Mouse (Mus musculus): ENCODE results near the gene Sars2. TPM values are rescaled to one million over a fixed set of nuclear protein-coding genes. Genes with fewer than 3 reads are reported as not detected.

The Sars2 gene
- polyA plus RNA-seq, 1 experiment from 2014 or later = 30.8 TPM

DNA sequence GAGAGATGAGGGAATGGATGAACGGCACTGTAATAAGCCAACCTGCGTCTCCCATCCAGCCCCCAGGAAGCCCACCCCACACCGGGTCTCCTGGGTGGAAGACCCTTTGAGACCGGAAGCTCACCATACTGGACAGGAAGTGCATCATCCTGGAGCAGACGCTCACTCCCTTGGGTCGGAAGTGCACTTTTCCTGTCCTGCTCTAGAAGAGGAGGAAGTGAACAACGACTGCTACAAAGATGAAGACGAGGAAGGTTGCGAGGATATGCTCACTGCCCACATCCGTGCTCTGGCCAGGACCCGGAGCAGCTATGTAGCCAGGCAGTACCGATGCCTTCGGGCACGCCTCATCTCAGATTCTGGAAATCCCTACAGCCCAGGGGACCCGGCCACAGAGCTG, 54.0 kb downstream of the Sars2 start:
- Histone ChIP-seq H3K27me3 (no peaks in the 10 kb centered on the region), H3K4me2 (no peak overlapping the region), H3K9ac (no peak overlapping the region), H3K4me1 (peaks cover 8% of the 10 kb centered on the region), H3K36me3 (no peaks in the 10 kb centered on the region), H3K27ac (no peak overlapping the region), H3K9me3 (no peaks in the 10 kb centered on the region), H3K4me3 (no peak overlapping the region)
- 74% methylated on average over 15 of the region's 15 CpGs for WGBS
- ATAC-seq (ENCODE audit: insufficient number of reproducible peaks, insufficient read depth, low FRiP score, low TSS enrichment, low read depth) = no peak

DNA sequence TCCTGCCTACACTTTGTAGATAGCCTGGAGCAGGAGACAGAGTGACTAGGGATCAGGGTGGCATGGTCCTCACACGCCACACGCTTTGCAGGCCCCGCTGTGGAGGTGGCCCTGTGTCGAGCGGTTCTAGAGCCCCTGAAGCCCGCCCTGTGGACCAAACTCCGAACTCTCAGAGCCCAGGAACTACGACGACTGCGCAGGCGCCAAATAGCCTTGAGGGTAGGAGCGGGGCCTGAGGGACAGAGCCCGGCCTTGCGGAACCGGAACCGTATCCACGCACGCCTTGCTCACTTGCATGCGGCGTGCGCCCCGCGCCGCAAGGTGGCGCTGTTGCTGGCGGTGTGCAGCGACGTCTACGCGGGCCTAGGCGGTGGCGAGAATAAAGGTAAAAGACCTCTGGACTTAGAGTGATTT, 54.8 kb downstream of the Sars2 start:
- peak overlapping the region; percentile 65 for H3K9ac ChIP-seq

GRCm38 (mm10) chr7:28799994-28800393, 58.2 kb downstream of the Sars2 start:
- no peak overlapping the region for H3K9ac ChIP-seq
- no peaks in the 10 kb centered on the region for H3K36me3 ChIP-seq
- 93% methylated on average over 9 of the region's 9 CpGs for WGBS
- H3K4me3 ChIP-seq = no peak overlapping the region
- ATAC-seq (ENCODE audit: insufficient number of reproducible peaks, insufficient read depth, low FRiP score, low TSS enrichment, low read depth) = no peak
- H3K4me1 ChIP-seq = peaks cover 38% of the 10 kb centered on the region
- no peak overlapping the region for H3K4me2 ChIP-seq
- H3K27ac ChIP-seq = no peak overlapping the region
- H3K9me3 ChIP-seq = no peaks in the 10 kb centered on the region
- no peaks in the 10 kb centered on the region for H3K27me3 ChIP-seq

More for the DNA sequence above, 54.8 kb downstream of the Sars2 start:
- Histone ChIP-seq H3K9me3 (no peaks in the 10 kb centered on the region), H3K4me2 (peak overlapping the region; percentile 52), H3K4me3 (peak overlapping the region; percentile 27), H3K4me1 (peaks cover 11% of the 10 kb centered on the region), H3K27ac (no peak overlapping the region), H3K27me3 (no peaks in the 10 kb centered on the region), H3K36me3 (no peaks in the 10 kb centered on the region)
- WGBS = 16% methylated on average over 32 of the region's 32 CpGs
- ATAC-seq (ENCODE audit: insufficient number of reproducible peaks, insufficient read depth, low FRiP score, low TSS enrichment, low read depth) = no peak

GRCm38 (mm10) chr7:28801451-28801850, 59.7 kb downstream of the Sars2 start:
- WGBS = 69% methylated on average over 3 of the region's 3 CpGs
- peaks cover 37% of the 10 kb centered on the region for H3K4me1 ChIP-seq
- H3K4me3 ChIP-seq = no peak overlapping the region
- no peaks in the 10 kb centered on the region for H3K9me3 ChIP-seq
- no peak for ATAC-seq (ENCODE audit: insufficient number of reproducible peaks, insufficient read depth, low FRiP score, low TSS enrichment, low read depth)
- H3K4me2 ChIP-seq = peak overlapping the region; percentile 10; the same call in 1 of the 2 replicates
- H3K36me3 ChIP-seq = no peaks in the 10 kb centered on the region
- peak overlapping the region; percentile 96 for H3K27ac ChIP-seq
- H3K9ac ChIP-seq = no peak overlapping the region
- no peaks in the 10 kb centered on the region for H3K27me3 ChIP-seq

DNA sequence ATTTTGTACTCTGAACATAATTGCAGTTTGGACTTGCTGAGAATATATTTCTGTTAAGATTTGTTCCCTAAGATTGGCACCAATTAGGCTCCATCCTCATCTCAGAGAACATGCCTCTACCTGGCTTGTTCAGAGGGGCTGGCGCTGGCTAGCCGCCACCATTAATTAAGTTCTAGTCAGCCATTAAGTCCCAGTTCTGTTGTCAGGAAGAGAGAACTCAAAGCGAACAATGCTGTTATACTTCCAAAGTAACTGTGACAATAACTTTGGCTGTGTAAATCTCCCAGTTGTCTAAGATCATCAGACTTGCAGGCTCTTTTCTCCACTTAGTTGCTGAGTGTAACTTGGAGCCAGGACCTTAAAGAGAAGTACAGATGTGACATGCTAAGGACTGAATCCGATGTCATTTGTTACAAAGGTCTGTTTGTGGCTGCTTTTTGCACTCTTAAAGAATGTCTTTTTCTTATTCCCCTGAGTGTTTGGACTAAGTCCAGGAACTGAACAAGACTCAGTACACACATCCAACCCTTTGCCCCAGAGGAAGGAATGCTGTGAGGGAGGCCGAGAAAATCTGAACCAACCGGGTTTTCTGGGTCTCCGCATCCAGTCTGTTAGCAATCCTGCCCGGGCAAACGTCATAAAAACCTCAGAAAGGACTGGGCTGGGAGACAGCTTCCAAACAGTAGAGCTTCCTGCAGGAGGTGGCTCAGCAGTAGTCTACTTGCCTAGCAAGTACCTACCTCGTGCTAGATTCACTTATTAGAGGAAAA, 60.3 kb downstream of the Sars2 start:
- H3K4me2 ChIP-seq = peak overlapping the region; percentile 40
- WGBS = 16% methylated on average over 10 of the region's 10 CpGs
- no peaks in the 10 kb centered on the region for H3K27me3 ChIP-seq
- peaks cover 31% of the 10 kb centered on the region for H3K4me1 ChIP-seq
- no peak overlapping the region for H3K4me3 ChIP-seq
- H3K27ac ChIP-seq = peak overlapping the region; percentile 96
- H3K9ac ChIP-seq = peak overlapping the region; percentile 47; the same call in 1 of the 2 replicates
- H3K36me3 ChIP-seq = no peaks in the 10 kb centered on the region
- H3K9me3 ChIP-seq = no peaks in the 10 kb centered on the region
- peak; percentile 62; the same call in 1 of the 2 replicates for ATAC-seq (ENCODE audit: insufficient number of reproducible peaks, insufficient read depth, low FRiP score, low TSS enrichment, low read depth)

GRCm38 (mm10) chr7:28802846-28803588, 61.2 kb downstream of the Sars2 start:
- WGBS = 8% methylated on average over 10 of the region's 10 CpGs
- H3K4me2 ChIP-seq = peak overlapping the region; percentile 40
- no peak overlapping the region for H3K4me3 ChIP-seq
- ATAC-seq (ENCODE audit: insufficient number of reproducible peaks, insufficient read depth, low FRiP score, low TSS enrichment, low read depth) = peak; percentile 45; the same call in 1 of the 2 replicates
- H3K4me1 ChIP-seq = peaks cover 36% of the 10 kb centered on the region
- peak overlapping the region; percentile 96 for H3K27ac ChIP-seq
- H3K9ac ChIP-seq = peak overlapping the region; percentile 47
- H3K9me3 ChIP-seq = no peaks in the 10 kb centered on the region
- H3K27me3 ChIP-seq = no peaks in the 10 kb centered on the region
- no peaks in the 10 kb centered on the region for H3K36me3 ChIP-seq

Other genes with a start within 250 kb of the Sars2 start
- gene Ifnl2, start 231.5 kb upstream of the Sars2 start, polyA plus RNA-seq (2015; fragmentation: Nextera tagmentation; extraction: Ambion mirVana) = not detected in 2 replicates
- not detected in 2 replicates for gene Ifnl3, start 219.2 kb upstream of the Sars2 start, polyA plus RNA-seq (2015; fragmentation: Nextera tagmentation; extraction: Ambion mirVana)
- gene Sycn, start 201.1 kb upstream of the Sars2 start, polyA plus RNA-seq (2015; fragmentation: Nextera tagmentation; extraction: Ambion mirVana) = not detected in 2 replicates
- 0.18 TPM in 1 of 2 replicates, not detected in the other for gene Nccrp1, start 194.7 kb upstream of the Sars2 start, polyA plus RNA-seq (2015; fragmentation: Nextera tagmentation; extraction: Ambion mirVana)
- 32.8 and 33.3 TPM in 2 replicates for gene Samd4b, start 143.8 kb upstream of the Sars2 start, polyA plus RNA-seq (2015; fragmentation: Nextera tagmentation; extraction: Ambion mirVana)
- 35.8 and 36.0 TPM in 2 replicates for gene Pak4, start 143.8 kb upstream of the Sars2 start, polyA plus RNA-seq (2015; fragmentation: Nextera tagmentation; extraction: Ambion mirVana)
- 0.23 TPM in 1 of 2 replicates, not detected in the other for gene Acp7, start 110.7 kb upstream of the Sars2 start, polyA plus RNA-seq (2015; fragmentation: Nextera tagmentation; extraction: Ambion mirVana)
- gene Fbxo27, start 49.1 kb upstream of the Sars2 start, polyA plus RNA-seq (2015; fragmentation: Nextera tagmentation; extraction: Ambion mirVana) = 7.7 and 8.3 TPM in 2 replicates
- gene Fbxo17, start 25.2 kb upstream of the Sars2 start, polyA plus RNA-seq (2015; fragmentation: Nextera tagmentation; extraction: Ambion mirVana) = 18.1 and 21.6 TPM in 2 replicates
- gene Mrps12, start 172 bp upstream of the Sars2 start, polyA plus RNA-seq (2015; fragmentation: Nextera tagmentation; extraction: Ambion mirVana) = 127 and 132 TPM in 2 replicates
- 0.89 and 2.1 TPM in 2 replicates for gene Ccer2, start 14.2 kb downstream of the Sars2 start, polyA plus RNA-seq (2015; fragmentation: Nextera tagmentation; extraction: Ambion mirVana)
- 73.2 and 76.6 TPM in 2 replicates for gene Sirt2, start 24.7 kb downstream of the Sars2 start, polyA plus RNA-seq (2015; fragmentation: Nextera tagmentation; extraction: Ambion mirVana)
- gene Nfkbib, start 25.5 kb downstream of the Sars2 start, polyA plus RNA-seq (2015; fragmentation: Nextera tagmentation; extraction: Ambion mirVana) = 38.8 and 40.5 TPM in 2 replicates
- gene Rinl, start 47.0 kb downstream of the Sars2 start, polyA plus RNA-seq (2015; fragmentation: Nextera tagmentation; extraction: Ambion mirVana) = 2.6 and 4.1 TPM in 2 replicates
- gene Hnrnpl, start 66.5 kb downstream of the Sars2 start, polyA plus RNA-seq (2015; fragmentation: Nextera tagmentation; extraction: Ambion mirVana) = 301 and 303 TPM in 2 replicates
- gene Ech1, start 83.2 kb downstream of the Sars2 start, polyA plus RNA-seq (2015; fragmentation: Nextera tagmentation; extraction: Ambion mirVana) = 153 TPM in 2 replicates
- gene Lgals4, start 91.9 kb downstream of the Sars2 start, polyA plus RNA-seq (2015; fragmentation: Nextera tagmentation; extraction: Ambion mirVana) = 8.7 and 15.3 TPM in 2 replicates
- 25.5 and 29.4 TPM in 2 replicates for gene Lgals7, start 121.9 kb downstream of the Sars2 start, polyA plus RNA-seq (2015; fragmentation: Nextera tagmentation; extraction: Ambion mirVana)
- gene Capn12, start 139.4 kb downstream of the Sars2 start, polyA plus RNA-seq (2015; fragmentation: Nextera tagmentation; extraction: Ambion mirVana) = 0.69 and 1.2 TPM in 2 replicates
- 232 and 258 TPM in 2 replicates for gene Actn4, start 220.3 kb downstream of the Sars2 start, polyA plus RNA-seq (2015; fragmentation: Nextera tagmentation; extraction: Ambion mirVana)
- gene Eif3k, start 239.9 kb downstream of the Sars2 start, polyA plus RNA-seq (2015; fragmentation: Nextera tagmentation; extraction: Ambion mirVana) = 453 and 455 TPM in 2 replicates
- 7.7 and 9.9 TPM in 2 replicates for gene Map4k1, start 240.1 kb downstream of the Sars2 start, polyA plus RNA-seq (2015; fragmentation: Nextera tagmentation; extraction: Ambion mirVana)

Data from embryonic facial prominence, embryonic 13.5 days (tissue).